Mouse (Mus musculus): Measurements from ENCODE around the gene Mbtps1. TPM values are rescaled to one million over a fixed set of nuclear protein-coding genes. Genes with fewer than 3 reads are reported as not detected.

Gene Mbtps1
- total and polyA plus RNA-seq, 2 experiments from 2014 or later = 37.1 to 68.7 TPM

GRCm38 (mm10) chr8:119580441-119581161 is 22.1 kb upstream of the Mbtps1 start:
- H3K4me3 ChIP-seq (ENCODE audit: low read depth, low read length) = no peak overlapping the region
- no peaks in the 10 kb centered on the region for H3K4me1 ChIP-seq (ENCODE audit: control insufficient read depth, insufficient read depth)
- H3K27ac ChIP-seq (ENCODE audit: low read depth) = no peak overlapping the region
- H3K4me2 ChIP-seq (ENCODE audit: low read depth, low read length) = no peak overlapping the region
- DNase-seq (ENCODE audit: low spot score) (no peak), ATAC-seq (ENCODE audit: insufficient read depth, low read depth) (no peak; the same call in 1 of the 2 replicates)
- H3K9me3 ChIP-seq (replicated peaks; ENCODE audit: control insufficient read depth, low read length) = no peaks in the 10 kb centered on the region
- no peak for TF ChIP-seq CTCF (IDR thresholded peaks at IDR 0.05; ENCODE audit: low read depth)
- no peak for TF ChIP-seq EP300 (IDR thresholded peaks at IDR 0.05; ENCODE audit: low read depth)
- H3K9ac ChIP-seq (replicated peaks; ENCODE audit: low read depth, low read length) = no peak overlapping the region
- H3K36me3 ChIP-seq (replicated peaks; ENCODE audit: control insufficient read depth, insufficient read depth, low read length) = no peaks in the 10 kb centered on the region
- H3K27me3 ChIP-seq (ENCODE audit: control insufficient read depth, insufficient read depth, low read length) = 0 out of 2 replicates have a peak, but pooled peaks cover 12% of the 10 kb centered on the region
- WGBS = 54% methylated on average over 5 of the region's 5 CpGs

DNA sequence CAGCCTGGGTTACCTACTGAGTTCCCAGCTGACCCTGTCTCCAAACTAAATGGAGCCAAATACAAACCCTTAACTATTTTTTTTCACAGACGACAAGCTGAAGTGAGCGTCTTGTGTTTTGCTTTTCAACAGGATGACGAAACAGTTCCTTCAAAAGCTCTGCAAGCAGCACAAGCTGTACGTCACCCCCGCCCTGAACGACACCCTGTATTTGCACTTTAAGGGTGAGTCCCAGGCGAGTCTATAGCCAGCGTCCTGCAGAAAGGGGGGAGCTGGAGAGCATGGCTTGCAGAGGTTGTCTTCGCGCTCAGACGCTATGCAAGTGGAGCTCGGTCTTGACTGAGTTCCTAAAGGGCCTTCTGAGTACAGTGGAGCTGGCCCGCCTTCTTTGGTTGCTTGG is 20.6 kb upstream of the Mbtps1 start:
- WGBS = 61% methylated on average over 13 of the region's 13 CpGs
- H3K27ac ChIP-seq (ENCODE audit: low read depth) = no peak overlapping the region
- 0 out of 2 replicates have a peak, but pooled peaks cover 12% of the 10 kb centered on the region for H3K27me3 ChIP-seq (ENCODE audit: control insufficient read depth, insufficient read depth, low read length)
- no peak overlapping the region for H3K4me2 ChIP-seq (ENCODE audit: low read depth, low read length)
- no peak overlapping the region for H3K4me3 ChIP-seq (ENCODE audit: low read depth, low read length)
- H3K36me3 ChIP-seq (replicated peaks; ENCODE audit: control insufficient read depth, insufficient read depth, low read length) = no peaks in the 10 kb centered on the region
- TF ChIP-seq EP300 (IDR thresholded peaks at IDR 0.05; ENCODE audit: low read depth) (no peak), CTCF (IDR thresholded peaks at IDR 0.05; ENCODE audit: low read depth) (no peak)
- H3K4me1 ChIP-seq (ENCODE audit: control insufficient read depth, insufficient read depth) = peaks cover 6% of the 10 kb centered on the region; the same call in 1 of the 2 replicates
- no peak overlapping the region for H3K9ac ChIP-seq (replicated peaks; ENCODE audit: low read depth, low read length)
- DNase-seq (ENCODE audit: low spot score) (no peak), ATAC-seq (ENCODE audit: insufficient read depth, low read depth) (no peak)
- H3K9me3 ChIP-seq (replicated peaks; ENCODE audit: control insufficient read depth, low read length) = no peaks in the 10 kb centered on the region

DNA sequence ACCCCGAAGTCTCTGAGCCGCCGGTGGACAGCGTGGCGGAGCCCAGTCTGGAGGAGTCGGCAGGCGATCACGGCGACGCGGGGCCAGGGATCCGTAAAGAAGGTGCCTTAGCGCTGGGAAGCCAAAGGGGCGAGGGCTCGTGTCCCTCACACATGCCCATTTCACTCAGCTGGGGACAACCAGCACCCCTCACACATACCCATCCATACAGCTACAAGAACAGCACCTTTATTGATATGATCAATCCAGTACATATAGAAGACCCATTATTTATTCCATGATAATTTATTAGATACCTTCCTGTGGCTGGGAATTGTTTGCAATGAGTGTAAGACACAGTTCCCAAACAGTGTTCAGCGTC is 16.8 kb upstream of the Mbtps1 start:
- no peak for TF ChIP-seq EP300 (IDR thresholded peaks at IDR 0.05; ENCODE audit: low read depth)
- TF ChIP-seq CTCF (IDR thresholded peaks at IDR 0.05; ENCODE audit: low read depth) = no peak
- Histone ChIP-seq H3K4me1 (ENCODE audit: control insufficient read depth, insufficient read depth) (peaks cover 10% of the 10 kb centered on the region; the same call in 1 of the 2 replicates), H3K9ac (replicated peaks; ENCODE audit: low read depth, low read length) (peak overlapping the region; percentile 71; the same call in 1 of the 2 replicates), H3K36me3 (replicated peaks; ENCODE audit: control insufficient read depth, insufficient read depth, low read length) (no peaks in the 10 kb centered on the region), H3K4me2 (ENCODE audit: low read depth, low read length) (peak overlapping the region; percentile 81), H3K27ac (ENCODE audit: low read depth) (no peak overlapping the region), H3K27me3 (ENCODE audit: control insufficient read depth, insufficient read depth, low read length) (0 out of 2 replicates have a peak, but pooled peaks cover 12% of the 10 kb centered on the region), H3K9me3 (replicated peaks; ENCODE audit: control insufficient read depth, low read length) (no peaks in the 10 kb centered on the region), H3K4me3 (ENCODE audit: low read depth, low read length) (peak overlapping the region; percentile 78)
- WGBS = 2% methylated on average over 15 of the region's 16 CpGs
- DNase-seq (ENCODE audit: low spot score) (no peak), ATAC-seq (ENCODE audit: insufficient read depth, low read depth) (no peak)

DNA sequence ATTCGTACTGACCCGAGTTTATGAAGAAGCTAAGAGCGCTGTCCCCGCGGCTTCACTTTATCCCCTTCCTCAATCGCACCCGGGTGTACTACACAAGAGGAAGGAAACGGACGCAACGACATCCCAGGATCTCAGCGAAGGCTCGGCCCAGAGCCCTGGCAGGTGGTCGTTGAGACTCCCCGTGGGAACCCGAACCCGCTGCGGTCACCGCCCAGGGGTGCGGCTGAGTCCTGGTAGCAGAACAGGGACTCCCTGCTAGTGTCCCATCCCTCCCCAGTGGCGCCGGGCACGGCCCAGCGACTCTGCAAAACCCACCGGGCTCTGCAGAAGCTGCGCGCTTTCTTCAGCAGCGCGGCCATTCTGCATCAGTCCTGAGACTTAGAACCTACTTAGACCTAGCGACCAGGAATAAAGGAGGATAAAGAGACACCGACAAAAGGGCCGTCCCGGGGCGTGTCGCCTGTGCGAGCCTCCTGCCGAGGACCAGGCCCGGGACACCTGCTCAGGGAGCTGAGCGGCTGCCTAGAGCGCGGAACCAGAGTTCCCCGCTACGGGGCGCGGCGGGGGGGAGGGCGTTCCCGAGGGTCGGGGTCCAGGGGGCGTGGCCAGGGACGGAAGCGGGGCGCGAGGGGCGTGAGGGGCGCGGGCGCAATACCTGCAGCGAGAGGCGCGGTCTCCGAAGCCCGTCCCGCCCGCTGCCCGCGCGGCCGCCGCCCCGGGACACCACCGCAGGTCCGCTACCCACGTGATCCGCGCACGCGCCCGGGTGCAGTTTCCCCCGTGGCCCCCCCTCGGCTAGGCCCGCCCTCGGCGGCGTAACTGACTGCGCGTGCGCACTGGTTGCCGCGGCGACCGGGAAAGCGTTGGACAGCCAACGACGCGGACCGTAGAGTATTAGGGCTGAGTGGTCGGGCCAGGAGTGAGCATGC is 16.2 kb upstream of the Mbtps1 start, which contains the start of the genes Hsdl1 and Dnaaf1:
Hsdl1 (minus strand) TSS at position 747 of the 929 bp plus-strand sequence.
Dnaaf1 (plus strand) TSS at position 799 of the 929 bp plus-strand sequence.
- ATAC-seq (ENCODE audit: insufficient read depth, low read depth) = peak; percentile 90
- H3K27me3 ChIP-seq (ENCODE audit: control insufficient read depth, insufficient read depth, low read length) = 0 out of 2 replicates have a peak, but pooled peaks cover 12% of the 10 kb centered on the region
- peaks cover 10% of the 10 kb centered on the region; the same call in 1 of the 2 replicates for H3K4me1 ChIP-seq (ENCODE audit: control insufficient read depth, insufficient read depth)
- WGBS = under 1% methylated on average over 82 of the region's 97 CpGs
- no peak for TF ChIP-seq EP300 (IDR thresholded peaks at IDR 0.05; ENCODE audit: low read depth)
- no peak; the same call in 1 of the 2 replicates for TF ChIP-seq CTCF (IDR thresholded peaks at IDR 0.05; ENCODE audit: low read depth)
- no peaks in the 10 kb centered on the region for H3K9me3 ChIP-seq (replicated peaks; ENCODE audit: control insufficient read depth, low read length)
- H3K9ac ChIP-seq (replicated peaks; ENCODE audit: low read depth, low read length) = peak within 1 kb of the TSS; percentile 71
- peak within 1 kb of the TSS; percentile 78 for H3K4me3 ChIP-seq (ENCODE audit: low read depth, low read length)
- H3K4me2 ChIP-seq (ENCODE audit: low read depth, low read length) = peak within 1 kb of the TSS; percentile 81
- no peaks in the 10 kb centered on the region for H3K36me3 ChIP-seq (replicated peaks; ENCODE audit: control insufficient read depth, insufficient read depth, low read length)
- DNase-seq (ENCODE audit: low spot score) = peak; percentile 88
- peak within 1 kb of the TSS; percentile 12; the same call in 1 of the 2 replicates for H3K27ac ChIP-seq (ENCODE audit: low read depth)

DNA sequence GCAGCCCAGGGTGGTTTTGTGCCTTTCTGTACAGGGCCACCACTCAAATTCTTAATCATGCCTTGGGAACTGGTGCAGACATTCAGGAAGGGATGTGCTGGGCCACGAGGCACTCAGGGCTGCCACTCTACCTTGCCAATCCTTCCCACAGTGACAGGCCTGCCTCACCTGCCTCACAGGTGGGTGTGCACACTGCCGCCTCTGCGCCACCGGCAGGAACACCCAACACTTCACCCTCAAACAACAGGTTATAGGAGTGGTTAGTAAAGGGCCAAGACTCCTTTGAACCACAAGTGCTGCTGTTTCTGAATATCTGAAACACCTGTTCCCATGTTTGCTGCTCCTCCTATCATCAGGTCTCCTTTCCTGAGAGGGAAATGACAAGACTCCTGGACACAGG is 13.9 kb upstream of the Mbtps1 start:
- Histone ChIP-seq H3K27me3 (ENCODE audit: control insufficient read depth, insufficient read depth, low read length) (0 out of 2 replicates have a peak, but pooled peaks cover 12% of the 10 kb centered on the region), H3K4me3 (ENCODE audit: low read depth, low read length) (no peak overlapping the region; the same call in 1 of the 2 replicates), H3K4me1 (ENCODE audit: control insufficient read depth, insufficient read depth) (peaks cover 10% of the 10 kb centered on the region; the same call in 1 of the 2 replicates), H3K9me3 (replicated peaks; ENCODE audit: control insufficient read depth, low read length) (no peaks in the 10 kb centered on the region), H3K9ac (replicated peaks; ENCODE audit: low read depth, low read length) (no peak overlapping the region), H3K36me3 (replicated peaks; ENCODE audit: control insufficient read depth, insufficient read depth, low read length) (peaks cover 5% of the 10 kb centered on the region; the same call in 1 of the 2 replicates), H3K4me2 (ENCODE audit: low read depth, low read length) (peak overlapping the region; percentile 16; the same call in 1 of the 2 replicates), H3K27ac (ENCODE audit: low read depth) (no peak overlapping the region)
- 78% methylated on average over 4 of the region's 4 CpGs for WGBS
- ATAC-seq (ENCODE audit: insufficient read depth, low read depth) = no peak
- no peak for DNase-seq (ENCODE audit: low spot score)
- TF ChIP-seq EP300 (IDR thresholded peaks at IDR 0.05; ENCODE audit: low read depth) (no peak), CTCF (IDR thresholded peaks at IDR 0.05; ENCODE audit: low read depth) (no peak)
